Mouse (Mus musculus) spleen, adult 2 months (tissue): ENCODE data around the gene Polr3f.

Source experiments
- CTCF ChIP-seq: fragments of 200-500 bp; IDR thresholded peaks from 2 replicates; pipeline ENCODE4 v1.5.1; 2011; ENCODE audit warnings: mild to moderate bottlenecking, inconsistent platforms; ENCODE audit not compliant: insufficient read depth, insufficient read length, insufficient replicate concordance; ENCODE audit errors: extremely low read depth
- POLR2A ChIP-seq: fragments of 200-500 bp; IDR thresholded peaks from 2 replicates; pipeline ENCODE4 v1.6.1; 2011; ENCODE audit warnings: low read depth, low read length, inconsistent platforms

- TF ChIP-seq POLR2A: no peak
- TF ChIP-seq CTCF: no peak
Observed at GRCm38 (mm10) chr2:144553905-144554304, 26.4 kb downstream of the Polr3f start.
